Mouse (Mus musculus) embryonic facial prominence, embryonic 10.5 days (tissue): ENCODE measurements around the gene Piezo1. TPM values are rescaled to one million over a fixed set of nuclear protein-coding genes. Genes with fewer than 3 reads are reported as not detected.
"Not testable (repeated sequence)": the region's sequence is repeated elsewhere in the genome, so short reads cannot be mapped to it uniquely, and the experiment has no call there.

Experiments used
- DNase-seq: peaks from one replicate; pipeline ENCODE4 v3.0.0-alpha.2; 2017; ENCODE audit warnings: low spot score
- H3K27ac ChIP-seq: fragments of 300-500 bp; sonication (generic); replicated peaks from 2 replicates; pipeline ENCODE4 v1.5.1; 2016; ENCODE audit warnings: mild to moderate bottlenecking
- H3K27me3 ChIP-seq: fragments of 300-500 bp; sonication (generic); replicated peaks from 2 replicates; pipeline ENCODE4 v1.6.1; 2016; ENCODE audit warnings: low read depth, mild to moderate bottlenecking; ENCODE audit not compliant: poor library complexity, severe bottlenecking
- H3K36me3 ChIP-seq: fragments of 300-500 bp; sonication (generic); replicated peaks from 2 replicates; pipeline ENCODE4 v1.6.1; 2016; ENCODE audit warnings: mild to moderate bottlenecking, moderate library complexity
- H3K4me1 ChIP-seq: fragments of 300-500 bp; sonication (generic); 2 replicates; pipeline ENCODE4 v1.6.1; 2016
- H3K4me3 ChIP-seq: fragments of 300-500 bp; sonication (generic); 2 replicates; pipeline ENCODE4 v1.5.1; 2016; ENCODE audit warnings: mild to moderate bottlenecking, moderate library complexity
- H3K9me3 ChIP-seq: fragments of 300-500 bp; sonication (generic); 2 replicates; pipeline ENCODE4 v1.6.1; 2016; ENCODE audit warnings: mild to moderate bottlenecking
- WGBS: fragments of 180-500 bp; shearing (Covaris S2); methylation state at CpG from one replicate; pipeline ENCODE4 v1.1.7; 2016; 5-methylcytosine and 5-hydroxymethylcytosine counted together
- polyA plus RNA-seq: library from polyadenylated mRNA; unstranded; fragments of >200 nt; fragmentation: Nextera tagmentation; extraction: Ambion mirVana; gene quantifications from 2 replicates; pipeline ENCODE4 v1.2.1, GENCODE M21; 2016

The Piezo1 gene
- polyA plus RNA-seq, 1 experiment from 2014 or later: 9.0 TPM

DNA sequence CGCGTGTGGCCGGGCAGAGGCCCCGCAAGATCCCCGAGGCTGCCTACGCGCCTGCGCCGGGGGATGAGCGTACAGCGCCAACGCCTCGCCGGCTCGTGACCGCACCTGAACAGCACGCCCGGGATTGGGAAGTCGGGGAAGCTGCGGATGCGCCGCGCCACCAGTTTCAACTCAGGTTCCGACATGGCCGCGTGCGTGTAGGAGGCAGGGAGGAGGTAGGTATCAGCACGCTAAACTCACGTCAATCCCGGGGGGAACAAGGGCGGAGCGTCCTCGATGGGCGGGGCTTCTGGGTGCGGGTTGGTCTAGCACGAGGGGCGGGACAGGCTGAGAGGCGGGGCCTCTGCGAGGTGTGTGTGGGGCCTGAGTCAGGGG lies 25.5 kb upstream of the Piezo1 start, which contains the start of gene Aprt:
Aprt (minus strand) TSS at position 262 of the 375 bp plus-strand sequence.
- peaks cover 84% of the 10 kb centered on the region for H3K4me1 ChIP-seq
- H3K4me3 ChIP-seq: peak within 1 kb of the TSS; percentile 72
- under 1% methylated on average over 39 of the region's 39 CpGs for WGBS
- peaks cover 38% of the 10 kb centered on the region for H3K36me3 ChIP-seq
- peak within 1 kb of the TSS; percentile 90 for H3K27ac ChIP-seq
- DNase-seq: peak; percentile 96
- H3K9me3 ChIP-seq: no peaks in the 10 kb centered on the region
- no peaks in the 10 kb centered on the region for H3K27me3 ChIP-seq

DNA sequence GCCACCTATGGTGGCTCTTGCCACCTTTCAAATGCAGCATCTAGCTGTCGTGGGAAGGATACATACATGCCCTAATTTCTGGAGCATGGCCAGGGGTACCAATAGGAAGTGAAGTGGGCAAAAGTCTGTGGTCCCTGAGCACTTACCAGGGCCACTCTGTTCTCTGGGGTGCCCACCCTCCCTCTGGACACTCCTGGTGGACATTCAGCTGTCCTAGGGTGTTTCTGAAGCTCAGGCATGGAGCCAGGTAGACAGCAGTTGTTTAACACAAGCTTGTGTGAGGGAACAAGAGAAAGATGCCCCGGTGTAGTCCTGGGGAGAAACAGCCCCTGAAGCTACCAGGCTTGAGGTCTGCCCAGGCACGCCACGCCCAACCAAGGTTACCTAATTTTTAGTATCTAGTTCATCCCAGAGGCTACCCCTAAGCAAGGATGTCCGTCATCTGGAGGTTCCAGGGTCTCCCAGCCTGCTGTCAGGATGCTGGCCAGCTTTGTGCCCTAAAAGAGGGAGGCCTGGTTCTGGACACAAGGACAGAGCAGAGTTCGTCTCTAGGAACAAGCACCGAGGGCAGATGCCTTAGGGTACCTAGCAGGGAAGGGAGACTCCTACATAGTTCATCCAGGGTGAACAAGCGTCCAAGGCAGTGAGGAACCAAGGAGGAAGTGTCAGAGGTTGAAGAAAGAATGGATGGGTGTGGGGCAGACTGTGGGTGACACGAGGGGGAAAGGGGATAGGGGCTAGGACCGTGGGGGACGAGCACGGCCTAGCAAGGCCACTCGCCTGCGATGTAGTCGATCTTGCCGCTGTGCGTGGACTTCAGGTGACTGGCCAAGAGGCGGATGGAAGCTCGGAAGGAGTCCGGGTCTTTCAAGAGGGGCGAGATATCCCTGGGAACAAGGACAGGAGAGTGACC lies 24.9 kb upstream of the Piezo1 start:
- Histone ChIP-seq H3K27ac (peak overlapping the region; percentile 90), H3K27me3 (no peaks in the 10 kb centered on the region), H3K9me3 (no peaks in the 10 kb centered on the region), H3K4me1 (peaks cover 80% of the 10 kb centered on the region), H3K4me3 (peak overlapping the region; percentile 72), H3K36me3 (peaks cover 44% of the 10 kb centered on the region)
- peak; percentile 34 for DNase-seq
- WGBS: 18% methylated on average over 21 of the region's 21 CpGs

DNA sequence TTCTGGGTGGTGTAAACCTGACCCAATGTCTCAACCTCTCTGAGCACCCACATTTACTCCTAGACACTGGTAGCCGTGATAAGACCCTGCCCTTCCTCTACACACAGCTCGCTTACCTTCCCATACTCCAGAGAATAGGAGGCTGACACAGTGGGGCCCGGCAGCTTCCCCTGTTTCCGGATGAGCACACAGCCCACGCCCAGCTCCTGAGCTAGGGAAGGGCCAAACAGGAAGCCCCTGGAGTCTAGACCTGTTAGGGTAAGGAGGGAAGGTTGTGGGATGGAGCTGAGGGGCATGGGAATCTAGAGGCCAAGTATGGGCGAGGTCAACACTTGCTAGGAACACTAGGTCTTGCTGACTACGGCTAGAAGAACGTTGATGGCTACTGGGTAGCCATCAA lies 24.2 kb upstream of the Piezo1 start:
- Histone ChIP-seq H3K9me3 (no peaks in the 10 kb centered on the region), H3K4me1 (peaks cover 76% of the 10 kb centered on the region), H3K4me3 (peak overlapping the region; percentile 72), H3K27me3 (no peaks in the 10 kb centered on the region), H3K27ac (peak overlapping the region; percentile 31), H3K36me3 (peaks cover 51% of the 10 kb centered on the region)
- DNase-seq: no peak
- WGBS: 77% methylated on average over 8 of the region's 8 CpGs

DNA sequence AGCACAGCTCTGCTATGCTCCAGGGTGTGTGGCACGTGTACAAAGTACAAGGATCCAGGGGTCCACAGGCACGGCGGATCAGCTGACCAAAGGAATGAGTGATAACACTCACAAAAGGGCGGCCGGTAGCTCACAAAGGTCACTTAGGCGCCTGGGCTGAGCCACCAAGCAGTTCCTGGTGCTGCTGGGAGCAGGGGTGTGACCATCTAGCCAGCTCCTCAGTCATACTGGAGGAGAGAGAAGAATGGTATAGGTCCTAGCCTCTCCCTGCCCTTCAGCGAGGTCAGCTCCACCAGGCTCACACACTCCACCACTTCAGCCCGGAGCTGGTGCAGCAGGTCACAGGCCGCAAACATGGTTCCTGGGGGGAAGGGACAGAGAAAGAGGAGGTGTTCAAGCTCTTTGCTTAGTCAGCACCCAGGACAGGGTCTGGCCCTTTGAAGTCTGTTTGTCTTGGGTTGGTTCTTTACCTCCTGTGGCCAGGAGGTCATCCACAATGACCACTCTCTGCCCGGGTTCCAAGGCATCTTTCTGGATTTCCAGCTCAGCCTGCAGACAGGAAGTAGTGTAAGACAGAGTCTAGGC lies 23.6 kb upstream of the Piezo1 start:
- H3K4me3 ChIP-seq: peak overlapping the region; percentile 72; the same call in 1 of the 2 replicates
- no peaks in the 10 kb centered on the region for H3K9me3 ChIP-seq
- no peak for DNase-seq
- H3K27ac ChIP-seq: no peak overlapping the region
- H3K27me3 ChIP-seq: no peaks in the 10 kb centered on the region
- 55% methylated on average over 10 of the region's 10 CpGs for WGBS
- H3K4me1 ChIP-seq: peaks cover 76% of the 10 kb centered on the region
- peaks cover 56% of the 10 kb centered on the region for H3K36me3 ChIP-seq

DNA sequence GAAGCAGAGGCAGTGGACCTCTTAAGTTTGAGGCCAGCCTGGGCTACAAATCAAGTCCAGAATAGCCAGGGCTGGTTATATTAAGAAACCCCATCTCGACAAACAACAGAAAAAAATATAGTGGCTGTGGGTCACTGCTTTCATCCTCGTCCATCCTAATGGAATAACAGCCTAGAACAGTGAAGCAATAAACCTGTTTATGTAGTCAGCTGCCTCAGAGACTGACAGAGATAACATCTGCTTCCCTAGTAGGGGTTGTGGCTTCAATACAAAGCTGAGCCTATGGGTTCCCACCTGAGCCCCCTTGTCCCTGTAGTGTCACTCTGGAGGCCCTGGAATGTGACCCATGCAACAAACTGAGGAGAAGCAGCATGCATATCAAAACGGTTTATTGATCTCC lies 23.1 kb upstream of the Piezo1 start:
- peaks cover 76% of the 10 kb centered on the region for H3K4me1 ChIP-seq
- 64% methylated on average over 3 of the region's 3 CpGs for WGBS
- H3K36me3 ChIP-seq: peaks cover 61% of the 10 kb centered on the region
- H3K4me3 ChIP-seq: no peak overlapping the region
- H3K27me3 ChIP-seq: no peaks in the 10 kb centered on the region
- no peaks in the 10 kb centered on the region for H3K9me3 ChIP-seq
- no peak overlapping the region for H3K27ac ChIP-seq
- no peak for DNase-seq

DNA sequence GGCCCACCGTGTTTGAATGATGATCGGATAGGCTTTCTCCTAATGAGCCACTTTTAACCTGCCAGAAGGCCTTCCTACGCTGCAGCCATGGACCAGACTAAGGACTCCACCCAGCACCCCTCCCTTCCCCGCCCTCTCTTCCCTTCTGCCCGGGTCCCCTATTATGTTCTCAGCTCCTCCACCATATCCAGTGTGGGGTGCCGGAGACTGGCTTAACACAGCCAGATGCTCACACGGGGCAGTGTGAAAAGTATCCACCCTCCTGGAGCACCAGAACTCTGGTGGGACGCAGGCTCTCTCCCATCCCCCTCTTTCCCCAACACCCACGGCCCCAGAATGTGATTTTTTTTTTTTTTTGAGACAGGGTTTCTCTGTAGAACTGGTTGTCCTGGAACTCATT lies 22.4 kb upstream of the Piezo1 start:
- 67% methylated on average over 9 of the region's 9 CpGs for WGBS
- no peak for DNase-seq
- peaks cover 67% of the 10 kb centered on the region for H3K36me3 ChIP-seq

DNA sequence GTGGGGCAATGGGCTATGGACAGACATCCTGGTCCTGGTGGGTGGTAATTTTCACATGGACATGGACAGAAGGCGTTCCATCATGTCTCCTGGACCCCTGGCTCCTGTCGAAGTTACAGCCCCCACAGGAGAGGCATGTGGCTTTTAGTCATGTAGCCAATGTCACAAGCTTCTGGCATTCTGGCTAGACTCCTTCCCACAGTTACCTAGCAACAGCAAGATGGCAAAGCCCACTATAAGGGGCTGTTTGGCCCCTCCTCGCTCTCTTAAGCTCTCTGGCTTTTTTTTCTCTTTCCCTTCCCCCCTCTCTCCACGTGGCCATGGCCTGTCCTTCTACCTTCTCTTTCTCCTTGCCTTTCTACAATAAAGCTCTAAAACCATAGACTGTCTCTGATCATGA lies 22.0 kb upstream of the Piezo1 start:
- not testable (repeated sequence) for H3K9me3 ChIP-seq, H3K4me3 ChIP-seq, DNase-seq, H3K27me3 ChIP-seq, H3K27ac ChIP-seq
- 49% methylated on average over 4 of the region's 4 CpGs for WGBS
- Histone ChIP-seq H3K36me3 (peaks cover 67% of the 10 kb centered on the region), H3K4me1 (peaks cover 74% of the 10 kb centered on the region)

More for the DNA sequence above, 22.4 kb upstream of the Piezo1 start:
- Histone ChIP-seq H3K4me1 (peaks cover 76% of the 10 kb centered on the region), H3K27me3 (no peaks in the 10 kb centered on the region), H3K27ac (no peak overlapping the region; the same call in 1 of the 2 replicates), H3K4me3 (no peak overlapping the region), H3K9me3 (no peaks in the 10 kb centered on the region)

DNA sequence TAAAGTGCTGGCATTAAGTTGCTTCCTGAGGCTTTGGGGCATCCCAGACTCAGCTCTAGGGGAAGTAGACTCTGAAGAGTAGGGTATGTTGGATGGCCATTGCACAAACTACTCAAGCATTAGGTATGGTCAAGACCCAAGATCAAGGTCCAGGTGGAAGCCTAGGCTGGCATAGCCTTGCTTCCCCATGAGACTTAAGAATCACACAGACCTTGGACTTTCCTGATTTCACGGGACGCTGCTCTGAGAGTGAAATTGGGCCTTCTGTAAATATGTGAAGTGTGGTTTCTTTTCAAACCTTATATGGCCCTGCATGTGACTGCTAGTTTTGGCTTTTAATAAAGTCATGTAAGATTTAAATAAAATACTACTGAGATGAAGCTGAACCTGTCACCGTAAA lies 21.6 kb upstream of the Piezo1 start:
- H3K9me3 ChIP-seq: no peaks in the 10 kb centered on the region
- WGBS: 91% methylated on average over 3 of the region's 3 CpGs
- no peaks in the 10 kb centered on the region for H3K27me3 ChIP-seq
- DNase-seq: no peak
- no peak overlapping the region for H3K27ac ChIP-seq
- H3K36me3 ChIP-seq: peaks cover 67% of the 10 kb centered on the region
- peaks cover 75% of the 10 kb centered on the region for H3K4me1 ChIP-seq
- no peak overlapping the region for H3K4me3 ChIP-seq

DNA sequence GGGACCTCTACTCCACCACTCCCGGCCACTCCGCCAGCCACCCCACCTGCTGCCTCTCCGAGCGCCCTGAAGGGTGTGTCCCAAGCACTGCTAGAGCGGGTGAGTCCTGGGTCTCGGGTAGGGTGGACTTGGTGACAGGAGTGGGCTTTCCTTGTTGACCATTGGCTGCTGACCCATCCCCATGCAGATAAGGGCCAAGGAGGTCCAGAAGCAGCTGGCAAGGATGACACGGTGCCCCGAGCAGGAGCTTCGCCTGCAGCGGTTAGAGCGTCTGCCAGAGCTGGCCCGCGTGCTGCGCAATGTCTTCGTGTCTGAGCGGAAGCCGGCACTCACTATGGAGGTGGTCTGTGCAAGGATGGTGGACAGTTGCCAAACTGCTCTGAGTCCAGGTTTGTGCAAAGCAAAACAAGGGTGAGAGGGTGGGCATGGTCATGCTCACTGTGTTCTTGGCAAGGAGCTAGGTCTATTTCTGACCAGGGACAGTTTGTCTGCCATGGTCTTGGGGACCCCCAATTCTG lies 20.7 kb upstream of the Piezo1 start:
- WGBS: 93% methylated on average over 17 of the region's 17 CpGs
- H3K27ac ChIP-seq: no peak overlapping the region
- H3K9me3 ChIP-seq: no peaks in the 10 kb centered on the region
- peaks cover 75% of the 10 kb centered on the region for H3K4me1 ChIP-seq
- H3K36me3 ChIP-seq: peaks cover 67% of the 10 kb centered on the region
- DNase-seq: no peak
- H3K27me3 ChIP-seq: no peaks in the 10 kb centered on the region
- no peak overlapping the region for H3K4me3 ChIP-seq

DNA sequence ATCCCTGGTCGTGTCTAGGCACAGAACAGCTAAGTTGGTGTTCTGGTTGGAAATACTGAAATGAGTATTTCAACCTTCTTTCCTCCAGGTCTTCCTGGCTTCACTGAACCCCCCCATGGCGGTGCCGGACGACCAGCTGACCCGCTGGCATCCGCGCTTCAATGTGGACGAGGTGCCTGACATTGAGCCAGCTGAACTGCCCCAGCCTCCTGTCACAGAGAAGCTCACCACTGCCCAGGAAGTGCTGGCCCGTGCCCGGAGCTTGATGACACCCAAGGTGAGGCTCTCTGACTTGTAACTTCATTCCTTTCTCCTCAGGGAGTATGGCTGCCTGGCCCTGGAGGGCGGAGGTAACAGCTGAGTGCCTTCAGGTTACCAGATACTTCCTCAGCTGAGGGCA lies 20.0 kb upstream of the Piezo1 start:
- no peaks in the 10 kb centered on the region for H3K9me3 ChIP-seq
- H3K27me3 ChIP-seq: no peaks in the 10 kb centered on the region
- H3K27ac ChIP-seq: no peak overlapping the region
- 93% methylated on average over 11 of the region's 11 CpGs for whole genome bisulfite sequencing
- DNase-seq: no peak
- peaks cover 75% of the 10 kb centered on the region for H3K4me1 ChIP-seq
- peaks cover 67% of the 10 kb centered on the region for H3K36me3 ChIP-seq
- 0 out of 2 replicates have a peak overlapping the region, but pooled peaks have one; percentile 1 for H3K4me3 ChIP-seq

DNA sequence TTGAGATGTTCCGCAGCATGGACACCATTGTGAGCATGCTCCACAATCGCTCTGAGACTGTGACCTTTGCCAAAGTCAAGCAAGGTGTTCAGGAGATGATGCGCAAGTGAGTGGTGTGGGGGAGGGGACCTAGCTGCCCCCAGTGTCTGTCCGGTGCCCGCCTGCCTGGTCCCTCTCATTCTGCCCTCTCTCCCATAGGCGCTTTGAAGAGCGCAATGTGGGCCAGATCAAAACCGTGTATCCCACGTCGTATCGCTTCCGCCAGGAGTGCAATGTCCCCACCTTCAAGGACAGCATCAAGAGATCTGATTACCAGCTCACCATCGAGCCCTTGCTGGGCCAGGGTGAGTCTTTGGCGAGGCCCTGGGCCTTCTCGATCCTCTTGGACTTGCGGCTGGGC lies 18.9 kb upstream of the Piezo1 start:
- 96% methylated on average over 16 of the region's 16 CpGs for WGBS
- H3K4me3 ChIP-seq: peak overlapping the region; percentile 82
- H3K36me3 ChIP-seq: peaks cover 64% of the 10 kb centered on the region
- no peak overlapping the region for H3K27ac ChIP-seq
- H3K4me1 ChIP-seq: peaks cover 63% of the 10 kb centered on the region
- H3K9me3 ChIP-seq: no peaks in the 10 kb centered on the region
- DNase-seq: no peak
- no peaks in the 10 kb centered on the region for H3K27me3 ChIP-seq

DNA sequence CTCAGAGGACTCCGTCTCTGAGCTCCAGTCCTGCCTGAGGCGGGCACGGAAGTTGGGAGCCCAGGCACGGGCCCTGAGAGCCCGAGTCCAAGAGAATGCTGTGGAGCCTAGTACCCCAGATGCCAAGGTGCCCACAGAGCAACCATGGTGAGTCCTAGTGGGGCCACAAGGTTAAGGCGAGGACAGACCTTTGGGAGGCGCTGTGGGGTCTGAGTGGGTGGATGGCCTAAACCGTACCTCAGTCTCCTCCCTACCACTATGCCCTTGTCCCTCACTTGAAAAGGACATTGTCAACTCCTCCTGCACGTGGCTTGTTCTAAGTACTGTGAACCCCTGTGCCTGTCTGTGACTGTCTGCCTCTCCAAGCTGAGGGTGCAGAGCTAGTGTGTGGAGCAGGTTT lies 18.2 kb upstream of the Piezo1 start:
- H3K27ac ChIP-seq: peak overlapping the region; percentile 96
- peaks cover 64% of the 10 kb centered on the region for H3K36me3 ChIP-seq
- 68% methylated on average over 9 of the region's 9 CpGs for WGBS
- H3K9me3 ChIP-seq: no peaks in the 10 kb centered on the region
- peak overlapping the region; percentile 82 for H3K4me3 ChIP-seq
- H3K27me3 ChIP-seq: no peaks in the 10 kb centered on the region
- no peak for DNase-seq
- H3K4me1 ChIP-seq: peaks cover 57% of the 10 kb centered on the region
